Mouse (Mus musculus) A20 (cell line): Measurements from ENCODE around the gene Chmp6.

Experiments
- DNase-seq: peaks from one replicate; pipeline ENCODE4 v3.0.0-alpha.2; 2011; ENCODE audit warnings: low read depth, low spot score

Chmp6 gene

GRCm38 (mm10) chr11:119936456-119936855, 23.2 kb downstream of the Chmp6 start:
- DNase-seq: no peak

DNA sequence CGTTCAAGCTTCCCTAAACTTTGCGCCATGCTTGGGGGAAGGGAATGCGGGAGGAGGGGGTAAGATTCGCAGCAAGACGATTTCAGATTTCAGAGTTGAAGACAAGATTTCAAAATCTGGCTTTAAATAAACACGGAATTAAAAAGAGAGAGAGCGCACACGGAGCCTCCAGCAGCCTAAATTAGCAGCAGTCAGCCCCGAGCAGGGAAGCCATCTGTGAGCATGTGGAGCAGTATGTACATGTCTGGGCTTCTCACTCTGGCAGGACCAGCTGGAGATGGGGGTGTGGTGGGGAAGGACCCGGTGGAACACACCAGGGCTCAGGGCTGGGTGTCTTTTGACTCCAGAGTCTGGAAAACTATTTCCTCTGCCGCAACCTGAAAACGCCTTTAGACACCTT, 24.0 kb downstream of the Chmp6 start:
- no peak for DNase-seq

DNA sequence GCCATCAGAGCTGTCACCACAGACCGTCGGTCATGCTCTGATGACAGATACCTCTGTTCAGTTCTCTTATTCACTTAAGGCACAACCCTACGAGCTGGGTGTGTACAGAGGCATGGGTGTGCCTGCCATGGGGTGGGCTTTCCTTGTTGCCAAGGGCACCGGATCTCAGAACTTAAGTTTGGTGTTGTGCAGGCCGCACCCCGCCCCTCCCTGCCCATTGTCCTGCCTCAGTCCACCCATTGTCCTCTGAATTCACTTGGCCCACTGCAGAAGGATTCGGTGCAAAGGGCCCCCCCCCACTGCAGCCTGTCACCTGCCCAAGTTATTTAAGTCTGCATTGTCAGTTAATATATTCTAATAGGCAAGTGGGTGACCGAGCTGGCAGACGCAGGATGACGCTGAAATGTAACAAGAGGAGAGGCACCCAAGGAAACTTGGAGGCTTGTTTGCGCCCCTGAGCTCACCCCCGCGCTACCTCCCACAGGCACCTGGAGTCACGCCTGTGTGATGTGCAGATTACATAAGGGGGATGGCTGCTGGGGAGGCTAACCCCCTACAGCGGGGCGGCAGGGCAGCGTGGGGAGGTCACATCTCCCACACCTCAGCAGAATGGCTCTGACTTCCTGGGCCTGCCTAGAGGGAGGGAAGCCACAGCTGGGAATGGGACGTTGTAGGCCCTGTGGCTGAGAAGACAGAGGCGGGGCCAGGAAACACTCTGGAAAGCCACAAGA, 24.7 kb downstream of the Chmp6 start:
- DNase-seq: no peak

DNA sequence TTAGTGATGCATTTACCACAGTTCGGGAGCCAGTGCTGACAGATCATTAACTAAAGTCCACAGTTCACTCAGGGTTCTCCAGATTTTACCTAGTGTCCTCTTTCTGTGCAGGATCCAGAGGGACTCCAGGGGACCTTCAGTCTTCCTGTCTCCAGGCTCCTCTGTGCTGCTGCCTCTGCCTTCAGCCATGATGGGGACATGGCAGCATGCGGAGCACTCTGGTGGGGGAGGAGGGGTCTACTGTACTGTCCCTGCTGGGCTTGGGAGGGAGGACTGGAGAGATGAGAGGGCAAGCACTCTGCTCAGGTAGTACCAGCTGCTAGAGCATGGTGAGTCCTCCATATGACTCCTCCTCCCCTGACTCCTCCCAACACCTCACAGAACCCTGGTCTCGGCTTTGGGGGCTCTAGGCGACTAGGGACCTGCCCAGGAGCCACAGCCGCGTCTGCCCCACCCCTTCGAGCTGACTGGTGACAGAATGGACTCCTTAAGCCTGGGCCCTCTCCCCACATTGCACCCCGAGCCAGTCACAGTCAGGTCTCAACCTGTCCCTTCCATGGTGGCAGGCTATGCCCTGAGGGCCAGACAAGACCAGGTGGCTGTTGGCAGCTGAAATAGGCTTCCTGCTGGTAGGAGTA, 26.0 kb downstream of the Chmp6 start:
- no peak for DNase-seq

DNA sequence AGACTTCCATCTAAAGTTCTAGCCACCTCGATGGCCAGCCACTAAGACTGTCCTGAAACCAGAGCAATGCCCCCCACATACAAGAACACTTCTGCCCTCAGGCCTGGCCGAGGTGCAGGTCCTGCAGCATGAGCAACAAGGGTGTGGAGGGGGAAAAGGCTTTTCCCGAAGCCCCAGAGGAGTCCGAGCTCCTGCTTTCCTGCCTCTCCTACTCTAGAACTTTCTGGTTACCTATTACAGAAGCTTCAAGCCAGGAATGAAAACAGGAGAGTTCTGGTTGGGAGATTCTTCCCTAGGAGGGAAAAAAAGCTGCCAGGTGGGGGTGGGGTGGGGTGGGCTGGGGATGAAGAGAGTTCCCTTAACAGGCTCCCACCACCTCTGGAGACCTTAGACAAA, 26.5 kb downstream of the Chmp6 start:
- DNase-seq: no peak

DNA sequence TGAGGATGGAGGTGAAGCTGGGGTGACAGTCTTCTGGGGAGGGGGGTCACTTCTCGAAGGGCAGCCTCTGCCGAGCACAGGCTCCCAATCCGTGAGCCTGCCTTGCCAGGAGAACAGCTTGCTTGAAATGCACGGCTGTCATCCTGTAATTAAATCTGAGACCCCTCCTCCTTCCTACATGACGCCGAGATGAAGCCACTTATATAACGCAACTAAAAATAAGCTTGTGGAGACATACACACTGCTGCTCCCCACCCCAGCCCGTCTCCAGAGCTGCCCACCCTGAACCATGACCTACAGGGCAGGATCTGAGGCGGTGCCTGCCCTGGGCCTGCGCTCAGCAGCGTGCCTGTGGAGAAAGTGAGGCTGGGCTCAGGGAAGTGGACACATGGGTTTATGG, 26.9 kb downstream of the Chmp6 start:
- no peak for DNase-seq

- no peak for DNase-seq
These were observed 28.6 kb downstream of the Chmp6 start for GRCm38 (mm10) chr11:119941794-119942193.

DNA sequence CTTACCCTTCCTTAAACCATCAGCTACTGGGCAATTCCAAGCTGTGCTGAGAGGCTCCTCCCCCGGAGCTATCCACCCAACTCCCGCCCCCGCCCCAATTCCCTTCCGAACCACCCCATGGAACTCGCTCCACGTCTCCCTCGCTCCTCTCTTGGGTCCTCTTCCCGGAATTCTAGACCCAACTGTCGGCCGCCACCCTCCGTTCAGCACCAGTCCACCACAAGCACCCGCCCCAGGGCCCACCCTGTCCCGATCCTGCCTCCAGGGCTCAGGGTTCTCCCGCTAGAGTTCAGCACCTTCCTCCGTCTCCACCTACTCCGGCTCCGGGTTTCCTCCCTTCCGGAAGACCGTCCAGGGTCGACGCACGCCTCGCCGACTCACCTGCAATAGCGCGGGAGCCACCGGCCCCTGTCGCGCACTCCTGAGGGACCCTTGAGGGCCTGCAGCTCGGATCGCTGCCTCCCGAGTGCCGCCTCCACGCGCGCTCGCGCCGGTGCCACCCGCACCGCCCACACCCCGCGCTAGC, 29.0 kb downstream of the Chmp6 start:
- no peak for DNase-seq

- peak; percentile 97 for DNase-seq
These were observed 29.6 kb downstream of the Chmp6 start, which contains the start of gene Baiap2 for GRCm38 (mm10) chr11:119942727-119943427. TSS of gene Baiap2 (plus strand) at chr11:119942763.

- no peak for DNase-seq
These were observed 30.3 kb downstream of the Chmp6 start for GRCm38 (mm10) chr11:119943428-119943988.

- DNase-seq: no peak
These were observed 32.1 kb downstream of the Chmp6 start for GRCm38 (mm10) chr11:119945343-119945742.

DNA sequence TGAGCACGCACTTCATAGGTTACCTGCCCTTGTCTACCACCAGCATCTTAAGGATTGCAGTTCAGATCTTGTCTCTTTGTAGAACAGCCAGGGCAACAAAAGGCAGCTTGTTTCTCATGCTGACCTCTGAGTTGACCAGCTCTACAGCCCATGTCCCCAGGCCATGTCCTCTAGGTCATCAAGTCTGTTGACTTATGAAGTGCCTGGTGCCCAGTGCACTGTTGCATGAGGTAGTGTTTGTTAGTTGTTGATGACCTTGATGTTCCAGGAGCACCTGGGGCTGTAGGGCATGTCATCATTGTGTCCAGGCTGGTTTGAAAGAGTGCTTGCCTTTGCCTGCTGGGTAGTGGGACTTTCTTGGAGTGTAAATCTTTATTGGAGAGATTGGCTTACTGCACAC, 34.2 kb downstream of the Chmp6 start:
- DNase-seq: no peak

DNA sequence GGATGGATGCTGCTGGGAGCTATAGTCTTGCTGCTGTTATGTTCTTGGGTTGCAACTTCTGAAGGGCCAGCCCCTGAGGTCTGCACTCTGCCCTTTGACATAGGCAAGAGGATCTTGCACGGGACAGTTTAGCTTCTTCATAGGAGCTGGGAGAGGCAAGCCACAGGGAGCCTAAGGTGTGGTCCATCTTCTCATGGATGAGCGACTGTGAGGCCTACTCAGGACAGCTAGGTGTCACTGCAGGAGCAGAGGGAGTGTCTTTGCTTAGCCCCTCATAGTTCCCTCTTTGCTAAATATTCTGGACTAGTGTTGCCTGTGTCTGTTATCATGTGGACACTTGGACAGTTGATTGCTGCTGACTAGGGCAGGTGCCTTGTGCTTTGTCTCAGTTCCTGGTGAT, 34.7 kb downstream of the Chmp6 start:
- no peak for DNase-seq

DNA sequence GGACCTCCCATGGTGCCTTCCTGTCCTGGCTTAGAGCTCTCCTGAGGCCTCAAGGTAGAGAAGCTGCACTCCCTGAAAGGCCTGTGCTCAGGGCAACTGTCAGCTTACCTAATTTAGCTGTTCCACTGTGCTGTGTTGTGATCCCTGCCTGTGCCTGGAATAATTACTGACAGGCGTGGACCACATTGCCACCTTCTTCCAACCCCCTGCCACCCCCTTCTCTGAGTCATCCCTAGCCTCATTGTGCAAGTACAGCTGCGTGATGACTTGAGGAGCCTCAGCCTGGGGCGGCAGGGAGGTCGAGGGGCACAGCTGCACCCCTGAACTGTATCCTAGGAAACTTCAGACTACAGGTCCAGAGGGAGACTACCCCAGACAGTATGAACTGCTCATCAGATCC, 35.1 kb downstream of the Chmp6 start:
- no peak for DNase-seq

GRCm38 (mm10) chr11:119948803-119949202, 35.6 kb downstream of the Chmp6 start:
- no peak for DNase-seq

GRCm38 (mm10) chr11:119950535-119950934, 37.3 kb downstream of the Chmp6 start:
- no peak for DNase-seq

DNA sequence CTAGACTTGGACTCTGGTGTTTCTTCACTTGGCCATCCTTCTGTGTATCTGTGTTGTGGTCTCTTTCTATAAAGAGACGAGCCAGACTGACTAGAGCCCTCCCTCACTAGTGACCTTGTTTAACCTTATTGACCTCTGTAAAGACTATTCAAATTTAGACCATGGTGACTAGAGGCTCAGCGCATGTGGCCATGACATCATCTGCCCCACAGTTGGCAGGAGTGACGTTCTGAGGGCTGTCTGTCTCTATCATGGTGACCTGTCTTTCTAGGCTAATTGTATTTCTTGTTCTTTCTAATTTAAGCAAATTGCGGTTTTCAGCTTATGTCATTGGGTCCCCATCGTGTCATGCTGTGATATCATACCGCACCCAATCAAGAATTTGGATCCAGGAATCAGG, 38.1 kb downstream of the Chmp6 start:
- no peak for DNase-seq

DNA sequence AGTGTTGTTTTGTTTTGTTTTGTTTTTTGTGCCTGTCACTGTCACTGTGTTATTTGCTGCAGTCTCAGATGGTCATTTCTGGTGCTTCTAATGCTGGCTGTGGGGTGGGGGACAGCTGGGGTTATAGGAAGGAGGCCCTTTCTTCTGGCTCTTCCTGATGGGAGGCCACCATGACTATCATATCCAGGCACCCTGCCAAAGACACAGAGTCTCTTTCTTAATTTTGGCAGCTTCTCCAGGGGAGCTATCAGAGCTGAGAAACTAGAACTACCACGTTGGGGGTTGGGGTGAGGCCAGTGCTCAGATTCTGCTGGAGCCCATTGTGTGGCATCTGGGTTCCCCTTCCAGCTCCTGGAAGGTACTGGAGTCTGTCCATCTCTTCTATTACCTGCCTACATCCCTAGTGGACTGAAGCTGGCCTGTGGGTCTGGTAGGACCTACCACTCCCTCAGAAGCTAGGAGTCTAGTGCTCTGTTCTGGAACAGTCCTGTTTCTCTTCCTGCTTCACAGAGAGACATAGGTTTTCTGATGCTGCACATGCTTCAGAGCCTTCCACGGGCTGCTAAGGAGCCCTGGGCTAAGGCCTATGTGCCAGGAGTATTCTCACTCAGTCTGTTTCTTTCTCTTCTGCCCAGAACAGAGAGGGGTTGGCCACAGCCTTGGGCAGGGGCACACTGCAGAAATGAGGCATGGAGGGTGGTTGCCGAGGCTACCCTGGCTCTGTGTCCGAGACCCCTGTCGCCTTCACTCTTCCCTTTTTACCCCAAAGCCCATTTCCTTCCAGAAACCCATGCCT, 39.4 kb downstream of the Chmp6 start:
- DNase-seq: no peak

GRCm38 (mm10) chr11:119954233-119954632, 41.0 kb downstream of the Chmp6 start:
- DNase-seq: peak; percentile 61

GRCm38 (mm10) chr11:119954749-119955337, 41.6 kb downstream of the Chmp6 start:
- DNase-seq: peak; percentile 89

GRCm38 (mm10) chr11:119955432-119955831, 42.2 kb downstream of the Chmp6 start:
- no peak for DNase-seq
